Mouse (Mus musculus): ENCODE data around the gene C1qtnf4. TPM values are rescaled to one million over a fixed set of nuclear protein-coding genes. Genes with fewer than 3 reads are reported as not detected.

Gene C1qtnf4
- total and polyA plus RNA-seq, 3 experiments = not detected

DNA sequence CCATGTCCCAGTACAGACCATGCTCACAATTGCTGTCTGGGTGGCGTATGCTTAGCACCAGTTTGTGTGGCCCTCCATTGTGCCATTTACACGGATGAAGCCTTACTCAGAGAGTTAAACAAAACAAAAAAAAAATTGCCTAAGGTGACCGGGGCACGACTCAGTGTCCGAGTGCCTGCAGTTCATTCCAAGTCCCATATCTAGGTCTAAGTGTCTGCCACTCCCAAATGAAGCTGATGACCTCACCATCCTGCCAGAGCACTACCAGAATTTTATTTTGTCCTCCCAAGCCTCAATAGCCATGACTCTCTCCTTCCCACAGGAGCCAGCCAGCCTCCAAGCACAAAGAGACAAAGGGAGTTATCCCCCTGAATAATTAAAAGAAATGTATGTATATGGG is 2.0 kb downstream of the C1qtnf4 start:
- dilution Hi-C loops (cut with MboI; ENCODE audit: extremely low pct_ligation_motif_present, extremely low pct_unique_long_range_greater_than_20kb, low sequenced_read_pairs) = no loop called here
- in situ Hi-C loops (cut with MboI; ENCODE audit: low pct_ligation_motif_present, low pct_unique_long_range_greater_than_20kb, low sequenced_read_pairs) = no loop called here
- DNase-seq (ENCODE audit: extremely low read depth) = no peak
- H3K9me3 ChIP-seq (replicated peaks; ENCODE audit: low read length) = peaks cover 16% of the 10 kb centered on the region
- H3K27me3 ChIP-seq (replicated peaks) = peaks cover 8% of the 10 kb centered on the region
- no peaks in the 10 kb centered on the region for H3K79me2 ChIP-seq (replicated peaks; ENCODE audit: control insufficient read depth, extremely low read depth, insufficient read depth, poor library complexity, severe bottlenecking)
- no peaks in the 10 kb centered on the region for H3K4me1 ChIP-seq (ENCODE audit: control insufficient read depth in 1 of 2, insufficient read depth in 2 of 2)
- no peak overlapping the region for H3K4me2 ChIP-seq (ENCODE audit: insufficient read depth, low read depth, poor library complexity, severe bottlenecking)
- H3K4me3 ChIP-seq (replicated peaks in 1 of 3; ENCODE audit: low read depth in 2 of 3, low read length in 2 of 3, poor library complexity in 1 of 3) = no peak overlapping the region
- peaks cover 0 to 20% of the 10 kb centered on the region in 2 experiments for H3K36me3 ChIP-seq (replicated peaks in 1 of 2; ENCODE audit: control insufficient read depth in 1 of 2, insufficient read depth in 1 of 2, low read length in 1 of 2)
- no peak overlapping the region for H3K27ac ChIP-seq (ENCODE audit: insufficient read depth, low read depth)
- no peak overlapping the region for H3K9ac ChIP-seq (ENCODE audit: insufficient read depth, low read depth)
- no peak for TF ChIP-seq ZC3H11A (IDR thresholded peaks at IDR 0.05; ENCODE audit: low read depth, low read length)
- TF ChIP-seq UBTF (IDR thresholded peaks at IDR 0.05; ENCODE audit: low read depth, low read length) = no peak
- TF ChIP-seq HCFC1 (IDR thresholded peaks at IDR 0.05; ENCODE audit: low read depth, low read length) = no peak
- no peak for TF ChIP-seq SMC3 (IDR thresholded peaks at IDR 0.05; ENCODE audit: low read depth, low read length)
- no peak for TF ChIP-seq CTCF (conservative IDR thresholded peaks at IDR 0.05 in 1 of 2, IDR thresholded peaks at IDR 0.05 in 1 of 2; ENCODE audit: low read depth in 2 of 2, low read length in 2 of 2)
- TF ChIP-seq RAD21 (IDR thresholded peaks at IDR 0.05; ENCODE audit: low read depth, low read length) = no peak
- no peak for TF ChIP-seq KAT2A (IDR thresholded peaks at IDR 0.05; ENCODE audit: insufficient replicate concordance, low read length)
- no peak for TF ChIP-seq EP300 (IDR thresholded peaks at IDR 0.05; ENCODE audit: low read length)
- no peak for TF ChIP-seq ZNF384 (IDR thresholded peaks at IDR 0.05; ENCODE audit: low read depth, low read length)
- no peak for TF ChIP-seq JUND (conservative IDR thresholded peaks at IDR 0.05; ENCODE audit: low read depth, low read length)
- TF ChIP-seq IRF4 (IDR thresholded peaks at IDR 0.05; ENCODE audit: low read depth, low read length) = no peak
- no peak for TF ChIP-seq JUN (IDR thresholded peaks at IDR 0.05; ENCODE audit: insufficient read depth, low read depth, low read length)
- TF ChIP-seq USF1 (IDR thresholded peaks at IDR 0.05; ENCODE audit: low read depth, low read length) = no peak
- TF ChIP-seq GABPA (IDR thresholded peaks at IDR 0.05; ENCODE audit: insufficient replicate concordance, low read depth, low read length) = no peak
- TF ChIP-seq E2F4 (IDR thresholded peaks at IDR 0.05; ENCODE audit: insufficient replicate concordance, low read depth, low read length) = no peak
- TF ChIP-seq NELFE (IDR thresholded peaks at IDR 0.05; ENCODE audit: low read depth, low read length) = no peak
- TF ChIP-seq MYC (IDR thresholded peaks at IDR 0.05; ENCODE audit: low read depth, low read length) = no peak
- TF ChIP-seq TBP (conservative IDR thresholded peaks at IDR 0.05; ENCODE audit: low read depth, low read length) = no peak

DNA sequence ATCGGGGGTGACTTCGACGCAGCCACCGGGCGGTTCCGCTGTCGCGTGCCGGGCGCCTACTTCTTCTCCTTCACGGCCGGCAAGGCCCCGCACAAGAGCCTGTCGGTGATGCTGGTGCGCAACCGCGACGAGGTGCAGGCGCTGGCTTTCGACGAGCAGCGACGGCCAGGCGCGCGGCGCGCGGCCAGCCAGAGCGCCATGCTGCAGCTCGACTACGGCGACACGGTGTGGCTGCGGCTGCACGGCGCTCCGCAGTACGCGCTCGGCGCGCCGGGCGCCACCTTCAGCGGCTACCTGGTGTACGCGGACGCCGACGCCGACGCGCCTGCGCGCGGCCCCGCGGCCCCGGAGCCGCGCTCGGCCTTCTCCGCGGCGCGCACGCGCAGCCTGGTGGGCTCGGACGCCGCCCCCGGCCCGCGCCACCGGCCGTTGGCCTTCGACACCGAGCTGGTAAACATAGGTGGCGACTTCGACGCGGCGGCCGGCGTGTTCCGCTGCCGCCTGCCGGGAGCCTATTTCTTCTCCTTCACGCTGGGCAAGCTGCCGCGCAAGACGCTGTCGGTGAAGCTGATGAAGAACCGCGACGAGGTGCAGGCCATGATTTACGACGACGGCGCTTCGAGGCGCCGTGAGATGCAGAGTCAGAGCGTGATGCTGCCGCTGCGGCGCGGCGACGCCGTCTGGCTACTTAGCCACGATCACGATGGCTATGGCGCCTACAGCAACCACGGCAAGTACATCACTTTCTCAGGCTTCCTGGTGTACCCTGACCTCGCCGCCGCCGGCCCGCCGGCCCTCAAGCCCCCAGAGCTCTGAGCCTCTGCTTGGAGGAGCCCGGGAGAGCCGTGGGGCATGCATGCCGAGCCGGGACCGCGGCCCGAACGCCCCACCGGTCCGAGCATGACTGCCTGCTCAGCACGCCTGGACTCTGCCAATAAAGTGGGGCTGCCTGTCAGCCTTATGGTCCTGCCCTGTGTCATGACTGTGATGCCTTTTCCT is 4.2 kb downstream of the C1qtnf4 start:
- dilution Hi-C loops (cut with MboI; ENCODE audit: extremely low pct_ligation_motif_present, extremely low pct_unique_long_range_greater_than_20kb, low sequenced_read_pairs) (no loop called here), in situ Hi-C loops (cut with MboI; ENCODE audit: low pct_ligation_motif_present, low pct_unique_long_range_greater_than_20kb, low sequenced_read_pairs) (no loop called here)
- DNase-seq (ENCODE audit: extremely low read depth) = no peak
- Histone ChIP-seq H3K4me1 (ENCODE audit: control insufficient read depth in 1 of 2, insufficient read depth in 2 of 2) (peaks cover 0 to 2% of the 10 kb centered on the region in 2 experiments; a peak in 1 of 4 replicates), H3K4me3 (replicated peaks in 1 of 3; ENCODE audit: low read depth in 2 of 3, low read length in 2 of 3, poor library complexity in 1 of 3) (no peak overlapping the region), H3K27me3 (replicated peaks) (peaks cover 6% of the 10 kb centered on the region), H3K79me2 (replicated peaks; ENCODE audit: control insufficient read depth, extremely low read depth, insufficient read depth, poor library complexity, severe bottlenecking) (no peaks in the 10 kb centered on the region), H3K9me3 (replicated peaks; ENCODE audit: low read length) (peaks cover 9% of the 10 kb centered on the region), H3K36me3 (replicated peaks in 1 of 2; ENCODE audit: control insufficient read depth in 1 of 2, insufficient read depth in 1 of 2, low read length in 1 of 2) (peaks cover 4 to 37% of the 10 kb centered on the region in 2 experiments), H3K4me2 (ENCODE audit: insufficient read depth, low read depth, poor library complexity, severe bottlenecking) (no peak overlapping the region), H3K27ac (ENCODE audit: insufficient read depth, low read depth) (no peak overlapping the region), H3K9ac (ENCODE audit: insufficient read depth, low read depth) (no peak overlapping the region)
- TF ChIP-seq ELF1 (IDR thresholded peaks at IDR 0.05; ENCODE audit: low read depth, low read length) (no peak), NELFE (IDR thresholded peaks at IDR 0.05; ENCODE audit: low read depth, low read length) (no peak), SMC3 (IDR thresholded peaks at IDR 0.05; ENCODE audit: low read depth, low read length) (no peak), GABPA (IDR thresholded peaks at IDR 0.05; ENCODE audit: insufficient replicate concordance, low read depth, low read length) (no peak), TBP (conservative IDR thresholded peaks at IDR 0.05; ENCODE audit: low read depth, low read length) (no peak), USF1 (IDR thresholded peaks at IDR 0.05; ENCODE audit: low read depth, low read length) (no peak), JUN (IDR thresholded peaks at IDR 0.05; ENCODE audit: insufficient read depth, low read depth, low read length) (no peak), MEF2A (IDR thresholded peaks at IDR 0.05; ENCODE audit: borderline replicate concordance, low read depth, low read length) (no peak), UBTF (IDR thresholded peaks at IDR 0.05; ENCODE audit: low read depth, low read length) (no peak), MAZ (IDR thresholded peaks at IDR 0.05; ENCODE audit: low read depth, low read length) (no peak), SIN3A (IDR thresholded peaks at IDR 0.05; ENCODE audit: low read length) (no peak), BHLHE40 (IDR thresholded peaks at IDR 0.05; ENCODE audit: low read depth, low read length) (no peak)
